Mouse (Mus musculus) ES-E14 (cell line): Measurements from ENCODE around the gene Rab9. TPM values are rescaled to one million over a fixed set of nuclear protein-coding genes. Genes with fewer than 3 reads are reported as not detected.

Experiments
- DNase-seq: peaks from one replicate; pipeline ENCODE4 v3.0.0-alpha.2; 2013; ENCODE audit warnings: low read depth, low spot score
- H3K27ac ChIP-seq: 2 replicates; pipeline ENCODE4 v1.5.1; 2012; ENCODE audit warnings: low read depth, mild to moderate bottlenecking, low read length, moderate library complexity, mixed read lengths; ENCODE audit not compliant: poor library complexity, insufficient read depth, severe bottlenecking
- H3K36me3 ChIP-seq: 2 replicates; pipeline ENCODE4 v1.6.1; 2012; ENCODE audit warnings: mild to moderate bottlenecking, low read length, moderate library complexity, mixed read lengths; ENCODE audit not compliant: control insufficient read depth, poor library complexity, insufficient read depth, severe bottlenecking
- H3K4me1 ChIP-seq, 2 experiments: fragments of 150-350 bp in 1 of 2; sonication (generic) in 1 of 2; 2 replicates each; pipeline ENCODE4 v1.6.1; 2012; ENCODE audit warnings: low read length in 2 of 2, mild to moderate bottlenecking in 1 of 2, mixed read lengths in 1 of 2; ENCODE audit not compliant: control insufficient read depth in 2 of 2, insufficient read depth in 2 of 2, poor library complexity in 1 of 2
- H3K4me3 ChIP-seq, 2 experiments: fragments of 150-350 bp in 1 of 2; sonication (generic) in 1 of 2; 2 replicates each; pipeline ENCODE4 v1.5.1; 2012; ENCODE audit warnings: low read length in 2 of 2, low read depth in 1 of 2, mild to moderate bottlenecking in 1 of 2, mixed read lengths in 1 of 2; ENCODE audit not compliant: insufficient read depth in 1 of 2, poor library complexity in 1 of 2, severe bottlenecking in 1 of 2
- H3K9ac ChIP-seq: 2 replicates; pipeline ENCODE4 v1.6.1; 2012; ENCODE audit warnings: low read depth, mild to moderate bottlenecking, low read length, mixed read lengths; ENCODE audit not compliant: poor library complexity, insufficient read depth, severe bottlenecking
- H3K9me3 ChIP-seq: fragments of 150-350 bp; sonication (generic); 2 replicates; pipeline ENCODE4 v1.6.1; 2012; ENCODE audit warnings: low read depth, mild to moderate bottlenecking, low read length; ENCODE audit not compliant: control insufficient read depth, insufficient read depth
- CHD2 ChIP-seq: IDR thresholded peaks from 2 replicates; pipeline ENCODE4 v1.6.1; 2014; ENCODE audit warnings: mild to moderate bottlenecking, low read depth, low read length, inconsistent platforms
- HCFC1 ChIP-seq: IDR thresholded peaks from 2 replicates; pipeline ENCODE4 v1.6.1; 2012; ENCODE audit warnings: low read length, inconsistent platforms, borderline replicate concordance; ENCODE audit not compliant: insufficient read depth
- MAFK ChIP-seq: IDR thresholded peaks from 2 replicates; pipeline ENCODE4 v1.6.1; 2014; ENCODE audit warnings: mild to moderate bottlenecking, low read depth, low read length, inconsistent platforms; ENCODE audit not compliant: insufficient read depth
- ZC3H11A ChIP-seq: IDR thresholded peaks from 2 replicates; pipeline ENCODE4 v1.6.1; 2012; ENCODE audit warnings: low read depth, mild to moderate bottlenecking, inconsistent platforms, low read length, borderline replicate concordance
- ZNF384 ChIP-seq: IDR thresholded peaks from 2 replicates; pipeline ENCODE4 v1.6.1; 2012; ENCODE audit warnings: low read depth, low read length, inconsistent platforms
- in situ Hi-C, 2 experiments: fragments of 600-800 bp; cut with MboI; formaldehyde crosslinking; loops; one replicate each; pipeline ENCODE4 v1.15.1; 2025; ENCODE audit warnings: low sequenced_read_pairs in 2 of 2, inconsistent platforms in 1 of 2; ENCODE audit not compliant: unreplicated experiment in 2 of 2
- total RNA-seq: library from RNA; depleted of rRNA; stranded (reverse); fragments of 300-350 nt; gene quantifications from 2 replicates; pipeline ENCODE4 v1.2.3, GENCODE M21; 2012; rRNA removed

Rab9 gene
- 16.5 and 30.0 TPM in 2 replicates for total RNA-seq

GRCm38 (mm10) chrX:166479365-166479983 lies at the start of gene Rab9:
Gene Rab9, minus strand, starts transcription at chrX:166479867.
- no peaks in the 10 kb centered on the region; a peak in 2 of 4 replicates for H3K4me1 ChIP-seq
- H3K36me3 ChIP-seq, result no peaks in the 10 kb centered on the region; the same call in 1 of the 2 replicates
- in situ Hi-C loops, result no loop called here
- peak within 1 kb of the TSS; percentile 97 for H3K9ac ChIP-seq
- DNase-seq, result peak; percentile 86
- TF ChIP-seq HCFC1 (no peak), ZC3H11A (no peak), MAFK (no peak), CHD2 (no peak), ZNF384 (no peak)
- H3K9me3 ChIP-seq, result no peaks in the 10 kb centered on the region
- H3K4me3 ChIP-seq, result peak within 1 kb of the TSS; percentile 97 to 98
- peak within 1 kb of the TSS; percentile 83 for H3K27ac ChIP-seq

- TF ChIP-seq CHD2, result no peak
- no peak for TF ChIP-seq HCFC1
- TF ChIP-seq MAFK, result no peak
- no peak for TF ChIP-seq ZNF384
- no peak for TF ChIP-seq ZC3H11A
- DNase-seq, result no peak
- H3K36me3 ChIP-seq, result no peaks in the 10 kb centered on the region
- H3K4me3 ChIP-seq, result no peak overlapping the region
- H3K27ac ChIP-seq, result no peak overlapping the region
- H3K9ac ChIP-seq, result no peak overlapping the region
- H3K9me3 ChIP-seq, result no peaks in the 10 kb centered on the region
- in situ Hi-C loops, result no loop called here
- H3K4me1 ChIP-seq, result peaks cover 4% of the 10 kb centered on the region in 2 experiments; a peak in 2 of 4 replicates
These were observed 48.5 kb upstream of the Rab9 start for GRCm38 (mm10) chrX:166528126-166528525.

- in situ Hi-C loops, result no loop called here
- no peak for DNase-seq
- H3K9me3 ChIP-seq, result no peaks in the 10 kb centered on the region
- H3K36me3 ChIP-seq, result no peaks in the 10 kb centered on the region
- TF ChIP-seq ZNF384 (no peak), HCFC1 (no peak), MAFK (no peak), CHD2 (no peak), ZC3H11A (no peak)
- H3K9ac ChIP-seq, result no peak overlapping the region
- no peak overlapping the region for H3K27ac ChIP-seq
- H3K4me3 ChIP-seq, result no peak overlapping the region
- H3K4me1 ChIP-seq, result no peaks in the 10 kb centered on the region
These were observed 46.1 kb upstream of the Rab9 start for GRCm38 (mm10) chrX:166525637-166526315.

- Histone ChIP-seq H3K9ac (no peak overlapping the region), H3K9me3 (no peaks in the 10 kb centered on the region), H3K4me3 (no peak overlapping the region), H3K36me3 (no peaks in the 10 kb centered on the region), H3K27ac (no peak overlapping the region), H3K4me1 (no peaks in the 10 kb centered on the region; a peak in 1 of 4 replicates)
- no peak for DNase-seq
- TF ChIP-seq ZNF384, result no peak
- no peak for TF ChIP-seq MAFK
- TF ChIP-seq ZC3H11A, result no peak
- TF ChIP-seq CHD2, result no peak
- no peak for TF ChIP-seq HCFC1
- in situ Hi-C loops, result no loop called here
These were observed 41.1 kb upstream of the Rab9 start for GRCm38 (mm10) chrX:166520782-166521181.
